Mouse (Mus musculus): ENCODE measurements around the gene Galm.

GRCm38 (mm10) chr17:80131838-80132237 lies 4.6 kb downstream of the Galm start:
- TF ChIP-seq CTCF (IDR thresholded peaks at IDR 0.05; ENCODE audit: low read depth), result no peak
- TF ChIP-seq EP300 (IDR thresholded peaks at IDR 0.05; ENCODE audit: low read depth), result no peak

Data from heart, postnatal 0 days (tissue).